ENCODE assay signal across 27 mouse cellular contexts in the genomic region with DNA sequence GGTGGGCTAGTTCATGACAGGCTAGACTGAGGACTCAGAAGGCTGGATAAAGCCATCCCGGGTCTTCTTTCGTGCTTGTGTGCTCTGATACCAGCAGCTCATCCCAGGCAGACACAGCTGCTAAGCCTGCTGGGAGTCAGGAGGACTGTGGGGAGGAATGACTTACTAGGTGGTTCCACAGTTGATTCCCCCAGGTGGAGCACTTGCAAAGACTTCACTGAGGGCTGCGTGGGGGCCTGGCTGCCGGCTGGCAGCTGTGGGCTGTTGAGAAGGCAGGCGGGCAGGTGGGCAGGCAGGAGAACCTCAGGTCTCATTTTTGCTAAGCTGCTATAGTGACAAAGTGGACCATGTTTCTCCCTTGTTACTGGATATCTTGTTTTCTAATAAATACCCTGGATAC. TPM values are rescaled to one million over a fixed set of nuclear protein-coding genes. Genes with fewer than 3 reads are reported as not detected.
"Had no signal": no experiment of that assay in that cellular context is flagged by ENCODE, and none has a peak within 500 bp of the region (broad histone marks: within the 10 kb centered on the region; RNA-seq: fewer than 3 reads in every experiment).

No protein-coding gene starts in this region.

- ATAC-seq: liver, embryonic 12.5 days; midbrain, embryonic 13.5 days; midbrain, embryonic 16.5 days had no signal

- H3K9ac ChIP-seq: limb, embryonic 13.5 days; liver, embryonic 12.5 days; liver, embryonic 15.5 days; lung, embryonic 15.5 days; midbrain, embryonic 13.5 days; neural tube, embryonic 13.5 days had no signal

- H3K4me1 ChIP-seq: limb, embryonic 10.5 days; limb, embryonic 13.5 days; liver, embryonic 12.5 days; liver, embryonic 15.5 days; lung, embryonic 15.5 days; megakaryocyte, embryonic 14.5 days; midbrain, embryonic 10.5 days; midbrain, embryonic 13.5 days; neural tube, embryonic 13.5 days had no signal

- DNase-seq: kidney, adult 11 months; kidney, adult 9 months; layer of hippocampus, adult 9-11 months; liver; lung, adult 18-20 months; lung, postnatal 10 days; lung, postnatal 36 days; right cerebral cortex, adult 18-20 months; right cerebral cortex, postnatal 14 days; right cerebral cortex, postnatal 4 days; thymus, adult 18-20 months; thymus, postnatal 36 days had no signal

- H3K4me3 ChIP-seq: layer of hippocampus, adult 2 months; limb, embryonic 10.5 days; limb, embryonic 13.5 days; liver, embryonic 12.5 days; liver, embryonic 15.5 days; lung, embryonic 15.5 days; megakaryocyte, embryonic 14.5 days; midbrain, embryonic 10.5 days; midbrain, embryonic 13.5 days; myocyte; neural tube, embryonic 13.5 days had no signal

- H3K36me3 ChIP-seq: limb, embryonic 10.5 days; limb, embryonic 13.5 days; liver, embryonic 15.5 days; lung, embryonic 15.5 days had no signal

- H3K9me3 ChIP-seq: limb, embryonic 10.5 days; limb, embryonic 13.5 days; liver, embryonic 12.5 days; liver, embryonic 15.5 days; lung, embryonic 15.5 days; megakaryocyte, embryonic 14.5 days; midbrain, embryonic 10.5 days; midbrain, embryonic 13.5 days; neural tube, embryonic 13.5 days had no signal

- H3K27ac ChIP-seq: kidney, postnatal 0 days; layer of hippocampus, adult 2 months; limb, embryonic 10.5 days; limb, embryonic 13.5 days; liver, embryonic 12.5 days; liver, embryonic 15.5 days; lung, embryonic 15.5 days; midbrain, embryonic 10.5 days; midbrain, embryonic 13.5 days; neural tube, embryonic 13.5 days; stomach, postnatal 0 days had no signal

- H3K27me3 ChIP-seq: limb, embryonic 13.5 days; liver, embryonic 12.5 days; liver, embryonic 15.5 days; lung, embryonic 15.5 days; megakaryocyte, embryonic 14.5 days; midbrain, embryonic 13.5 days; neural tube, embryonic 13.5 days had no signal

- H3K4me2 ChIP-seq: limb, embryonic 13.5 days; liver, embryonic 12.5 days; liver, embryonic 15.5 days; lung, embryonic 15.5 days; midbrain, embryonic 13.5 days; neural tube, embryonic 13.5 days had no signal

RNA-seq across cellular contexts. Expression of a gene that starts 31.4 kb away (rescaled TPM):
- polyA plus RNA-seq: limb, embryonic 10.5 days; limb, embryonic 13.5 days; midbrain, embryonic 13.5 days; stomach, embryonic 14.5 days had no signal
